Mouse (Mus musculus): ENCODE results near the gene Odf3l1.

Odf3l1 gene

DNA sequence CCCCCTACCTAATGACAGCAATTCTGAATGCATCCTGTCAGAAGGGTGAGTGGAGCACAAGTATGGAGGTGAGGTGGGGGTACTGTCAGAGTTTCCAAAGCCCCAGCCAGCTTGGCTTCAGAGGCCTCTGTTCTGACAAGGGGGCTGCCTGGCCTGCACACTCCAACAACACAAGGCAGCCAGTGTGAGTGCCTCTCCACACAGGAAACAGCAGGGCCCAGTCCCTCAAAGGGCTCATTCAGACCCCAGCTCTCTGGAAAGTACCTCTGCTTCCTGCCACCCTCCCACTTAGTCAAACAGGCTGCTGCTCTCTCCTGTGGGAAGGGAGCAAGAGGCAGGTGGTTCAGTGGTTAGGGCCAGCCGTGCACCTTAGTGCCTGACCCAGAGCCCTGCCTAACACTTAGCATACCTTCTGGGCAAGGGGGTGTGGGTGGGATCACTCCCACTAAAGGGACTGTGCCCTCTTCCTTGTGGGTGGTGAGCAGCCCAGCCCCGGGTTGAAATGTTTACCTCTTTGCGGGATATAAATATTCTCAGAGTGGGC lies 17.1 kb upstream of the Odf3l1 start:
- no peak for DNase-seq (ENCODE audit: low spot score)

DNA sequence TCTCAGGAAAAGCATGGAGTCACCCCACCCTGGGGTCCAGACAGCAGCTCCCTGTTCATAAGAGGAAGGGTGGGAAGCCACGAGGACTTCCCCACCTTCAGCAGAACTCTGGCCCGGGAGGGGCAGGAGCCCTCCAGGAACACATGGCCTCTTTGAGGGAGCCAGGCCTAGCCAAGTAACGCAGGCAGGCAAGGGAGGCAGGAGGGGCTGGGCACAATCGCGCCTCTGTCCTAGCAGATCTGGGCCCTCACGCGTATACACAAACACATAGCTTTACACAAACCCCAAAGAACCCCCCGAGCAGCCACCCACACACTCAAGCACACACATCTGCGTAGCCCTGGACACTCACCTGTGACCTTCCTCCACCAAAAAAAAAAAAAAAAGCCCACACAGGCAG lies 16.3 kb upstream of the Odf3l1 start:
- DNase-seq (ENCODE audit: low spot score) = no peak

DNA sequence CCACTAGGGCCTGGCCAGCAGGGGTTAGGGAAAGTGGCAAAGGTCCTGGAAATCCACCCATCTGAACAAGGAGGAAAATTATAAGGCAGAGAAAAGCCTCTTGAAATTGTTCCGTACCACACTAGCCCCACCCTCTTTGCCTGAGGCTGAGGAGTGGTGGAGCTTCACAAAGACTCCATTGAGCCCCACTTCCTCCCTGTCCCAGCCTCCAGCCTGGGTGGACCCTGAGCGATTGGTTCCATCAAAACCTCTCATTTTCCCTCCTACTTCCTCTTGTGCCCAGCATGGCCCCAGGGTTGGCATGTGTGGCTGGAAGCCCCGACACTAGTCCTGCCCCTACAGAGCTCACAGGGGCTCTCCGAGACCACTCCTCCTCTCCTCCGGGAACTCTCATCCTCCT lies 12.8 kb upstream of the Odf3l1 start:
- DNase-seq (ENCODE audit: low spot score) = no peak

DNA sequence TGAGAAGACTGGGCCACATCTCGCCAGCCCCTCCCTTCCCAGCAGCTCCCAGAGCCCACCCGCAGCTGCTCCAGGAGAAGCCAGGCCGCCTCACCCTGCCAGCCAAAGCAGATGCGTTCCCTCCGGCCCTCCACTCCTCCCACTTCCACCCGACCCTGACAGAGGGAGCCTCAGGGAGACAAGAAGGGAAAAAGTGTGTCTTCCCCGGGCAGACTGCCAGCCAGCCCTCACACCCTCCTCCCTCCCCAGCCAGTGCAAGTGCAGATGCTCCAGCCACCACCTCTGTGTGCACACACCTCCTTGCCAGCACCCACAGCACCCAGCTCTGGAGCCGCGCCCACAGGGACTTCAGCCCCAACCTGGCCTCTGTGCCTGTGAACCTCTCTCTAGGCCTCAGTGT lies 12.3 kb upstream of the Odf3l1 start:
- DNase-seq (ENCODE audit: low spot score) = peak; percentile 54

DNA sequence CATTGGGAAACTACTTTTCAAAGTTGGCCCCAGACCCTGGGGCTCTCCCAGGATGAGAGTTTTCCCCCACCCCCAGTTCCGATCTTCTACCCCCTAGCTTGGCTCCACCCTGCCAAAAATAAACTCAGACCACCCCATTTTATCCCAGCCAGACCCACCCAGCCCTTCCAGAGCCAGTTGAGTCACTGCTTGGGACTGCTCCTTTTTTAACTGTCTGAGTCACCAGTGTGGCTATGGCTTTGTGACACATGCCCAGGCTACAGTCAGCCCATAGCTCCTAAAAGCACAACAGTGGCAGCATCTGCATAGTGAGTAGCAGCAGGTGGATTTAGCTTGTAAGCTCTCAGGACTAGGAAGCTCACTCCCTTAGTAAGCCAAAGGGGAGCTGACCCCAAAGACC lies 8.6 kb upstream of the Odf3l1 start:
- no peak for DNase-seq (ENCODE audit: low spot score)

DNA sequence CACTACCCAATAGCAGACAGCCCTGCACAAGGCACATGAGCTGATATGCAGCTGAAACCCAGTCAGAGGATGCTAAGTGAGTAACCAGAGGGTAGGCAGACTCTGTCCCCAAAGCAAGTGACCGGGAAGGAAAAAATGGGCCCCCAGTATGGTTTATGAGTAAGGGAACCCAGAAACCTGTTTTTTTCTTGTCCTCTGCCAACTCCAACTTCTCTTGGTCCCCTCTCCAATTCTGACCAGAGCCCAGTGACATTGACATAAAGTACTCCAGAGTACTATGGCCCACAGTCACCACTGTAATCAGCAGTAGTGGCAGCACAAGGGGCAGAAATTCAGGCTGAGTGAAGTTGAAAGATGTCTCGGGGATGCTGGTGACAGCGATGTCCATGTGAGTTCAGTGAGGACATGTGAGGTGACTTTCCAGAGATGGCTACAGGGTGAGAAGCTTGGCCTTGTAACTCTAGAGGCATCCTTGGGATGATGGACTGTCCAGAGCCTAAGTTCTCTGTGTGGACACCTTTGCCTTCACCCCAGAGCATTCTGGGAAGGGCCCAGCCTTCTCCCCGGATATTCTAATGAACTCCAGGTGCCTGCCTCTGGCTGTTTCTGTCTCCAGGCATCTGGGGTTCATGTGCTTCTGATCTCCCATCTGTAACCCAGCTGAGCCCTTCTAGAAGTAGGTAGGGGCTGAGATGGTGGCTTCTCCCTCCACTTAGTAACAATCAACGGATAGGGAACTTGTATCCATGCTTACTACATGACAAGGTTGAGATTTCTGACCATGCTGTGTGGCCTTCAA lies 7.8 kb upstream of the Odf3l1 start:
- DNase-seq (ENCODE audit: low spot score) = no peak

DNA sequence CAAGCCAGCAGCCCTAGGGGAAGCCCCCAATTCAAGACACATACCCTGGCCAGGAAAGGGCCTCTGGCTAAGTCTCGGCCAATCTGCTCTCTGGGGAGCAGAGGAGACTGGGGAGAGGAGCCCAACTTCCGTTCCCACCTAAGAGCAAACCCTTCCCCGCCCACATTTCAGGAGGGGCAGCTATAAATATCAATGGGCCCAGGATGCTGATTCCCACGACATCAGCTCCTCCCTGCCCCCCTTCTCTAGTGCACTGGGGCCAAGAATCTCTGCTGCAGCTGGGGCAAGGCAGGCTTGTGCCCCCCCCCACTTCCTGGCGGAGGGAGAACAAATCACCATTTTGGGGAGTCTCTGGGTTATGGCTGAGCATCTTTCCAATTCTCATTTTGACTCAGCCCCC lies 6.7 kb upstream of the Odf3l1 start:
- DNase-seq (ENCODE audit: low spot score) = no peak

DNA sequence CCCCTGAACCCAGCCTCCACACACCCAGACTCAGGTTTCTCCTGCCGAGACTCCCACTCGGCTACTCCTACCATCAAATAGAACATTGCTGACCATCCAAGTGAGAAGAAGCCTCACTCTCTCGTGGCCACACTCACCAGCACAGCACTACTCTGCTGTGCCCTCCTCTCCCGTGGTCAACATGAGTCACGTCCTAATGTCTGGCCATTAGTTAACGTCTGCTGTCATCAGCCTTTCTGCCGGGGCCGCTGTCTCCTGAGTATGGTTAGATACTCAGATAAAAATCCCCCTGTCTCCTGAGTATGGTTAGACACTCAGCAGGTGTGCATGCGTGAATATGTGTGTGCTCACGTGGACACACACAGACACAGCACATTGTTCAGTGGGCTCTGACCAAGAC lies 6.3 kb upstream of the Odf3l1 start:
- DNase-seq (ENCODE audit: low spot score) = no peak

DNA sequence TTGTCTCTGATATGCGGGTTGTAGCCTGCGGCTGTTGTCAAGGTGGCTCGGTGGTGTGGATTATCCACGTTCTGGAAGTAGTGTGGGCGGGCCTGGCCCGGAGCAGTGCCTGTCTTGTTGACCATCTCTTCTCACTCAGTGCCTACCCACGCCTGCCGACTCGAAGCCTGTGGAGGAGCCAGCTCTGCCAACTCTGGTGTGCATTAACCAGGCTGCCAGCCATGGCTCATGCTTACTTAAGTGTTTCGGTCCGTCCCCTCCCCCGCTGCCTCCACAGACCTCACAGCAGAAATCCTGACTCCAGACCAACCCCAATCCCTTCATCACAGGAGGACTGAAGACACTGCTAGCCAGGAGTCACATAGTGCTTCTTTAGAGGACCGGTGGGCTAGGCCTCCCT lies 5.1 kb upstream of the Odf3l1 start:
- DNase-seq (ENCODE audit: low spot score) = no peak

DNA sequence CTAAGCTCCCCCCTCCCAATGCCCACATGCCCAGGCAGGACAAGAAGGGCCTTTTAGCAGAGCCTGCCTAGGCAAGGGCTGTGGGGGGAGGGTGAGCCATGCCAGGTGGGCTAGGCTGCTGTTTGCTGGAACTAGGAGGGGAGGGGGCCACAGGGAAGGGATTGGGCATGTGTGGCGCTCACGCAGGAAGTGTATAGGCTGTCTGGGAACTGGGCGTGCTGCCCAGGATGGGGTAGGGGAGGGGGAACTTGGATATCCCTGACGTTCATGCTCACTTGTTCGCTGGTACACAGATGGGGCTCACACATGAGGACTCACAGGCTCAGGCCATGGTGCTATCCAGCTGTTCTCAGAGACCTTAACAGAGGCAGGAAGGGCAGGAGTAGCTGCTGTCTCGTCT lies 3.8 kb upstream of the Odf3l1 start:
- DNase-seq (ENCODE audit: low spot score) = peak; percentile 69

DNA sequence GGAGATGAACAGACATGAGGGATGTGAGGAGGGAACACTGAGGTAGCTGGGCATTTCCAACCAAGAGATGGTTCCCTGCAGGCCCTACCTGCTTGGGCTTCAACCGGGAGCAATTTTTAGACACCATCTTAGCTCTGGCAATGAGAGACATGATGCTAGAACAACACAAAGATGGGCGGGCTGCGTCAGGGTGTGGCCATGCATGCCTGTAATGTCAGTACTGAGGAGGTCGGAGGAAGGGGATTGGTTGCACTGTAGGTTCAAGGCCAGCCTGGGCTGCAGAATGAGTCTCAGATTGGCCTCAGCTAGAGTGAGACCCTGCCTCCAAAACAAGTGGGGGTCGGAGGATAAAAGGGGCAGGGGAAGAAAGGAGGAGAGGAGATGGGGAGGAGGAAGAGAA lies 2.0 kb upstream of the Odf3l1 start:
- no peak for DNase-seq (ENCODE audit: low spot score)

DNA sequence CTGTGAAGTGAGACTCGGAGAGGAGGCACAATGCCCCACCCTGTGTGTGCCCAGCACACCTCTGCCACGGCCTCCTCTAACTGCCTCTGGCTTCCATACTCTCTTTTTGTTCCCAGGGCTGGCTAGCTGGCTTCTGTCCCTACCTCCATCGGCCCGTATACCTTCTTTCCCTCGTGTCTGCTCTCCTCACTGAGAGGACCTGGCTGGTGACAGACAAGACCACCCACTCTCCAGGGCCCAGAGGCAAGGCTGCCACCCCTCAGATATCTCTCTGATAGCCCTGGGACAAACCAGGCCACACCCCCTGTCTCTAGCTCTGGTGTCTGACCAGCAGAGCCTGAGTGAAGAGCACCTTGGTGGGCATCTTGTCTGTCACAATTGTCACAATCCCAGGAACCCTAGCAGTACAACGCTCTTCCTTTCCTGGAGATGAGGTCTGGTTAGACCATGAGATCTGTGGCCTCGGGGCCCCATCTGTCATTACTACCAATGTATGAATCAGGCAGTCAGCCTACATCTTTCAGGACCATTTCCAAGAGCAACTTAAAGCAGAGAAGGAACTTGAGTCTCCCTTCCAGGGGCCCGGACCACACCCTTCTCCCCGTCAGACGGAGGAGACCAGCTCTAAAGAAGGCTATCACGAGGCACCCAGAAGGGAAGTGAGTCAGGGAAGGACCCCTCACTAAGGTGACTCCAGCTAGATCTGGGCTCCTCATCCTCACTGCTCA lies 1.4 kb upstream of the Odf3l1 start:
- no peak for DNase-seq (ENCODE audit: low spot score)

DNA sequence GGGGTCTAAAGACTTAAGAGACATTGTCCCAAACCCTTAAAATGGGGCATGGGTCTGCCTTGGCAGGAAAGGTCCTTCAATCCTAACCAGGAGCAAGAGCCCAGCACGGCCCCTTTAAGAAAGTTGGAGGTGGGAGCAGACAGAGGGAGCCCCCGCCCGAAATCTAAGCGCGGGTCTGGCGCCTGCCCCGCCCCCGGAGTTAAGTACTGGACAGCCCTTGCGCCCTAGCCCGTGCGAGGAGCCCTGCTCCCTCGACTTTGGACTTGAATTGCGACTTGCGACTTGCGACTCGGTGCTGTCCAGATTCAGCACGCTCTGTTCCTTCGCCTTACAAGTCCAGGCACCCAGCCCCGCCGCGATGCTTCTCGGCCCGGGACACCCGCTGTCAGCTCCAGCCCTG lies 353 bp upstream of the Odf3l1 start, which contains the start of gene Cspg4:
Gene Cspg4, plus strand, starts transcription at position 202 of the 400 bp plus-strand sequence.
- peak; percentile 54 for DNase-seq (ENCODE audit: low spot score)

DNA sequence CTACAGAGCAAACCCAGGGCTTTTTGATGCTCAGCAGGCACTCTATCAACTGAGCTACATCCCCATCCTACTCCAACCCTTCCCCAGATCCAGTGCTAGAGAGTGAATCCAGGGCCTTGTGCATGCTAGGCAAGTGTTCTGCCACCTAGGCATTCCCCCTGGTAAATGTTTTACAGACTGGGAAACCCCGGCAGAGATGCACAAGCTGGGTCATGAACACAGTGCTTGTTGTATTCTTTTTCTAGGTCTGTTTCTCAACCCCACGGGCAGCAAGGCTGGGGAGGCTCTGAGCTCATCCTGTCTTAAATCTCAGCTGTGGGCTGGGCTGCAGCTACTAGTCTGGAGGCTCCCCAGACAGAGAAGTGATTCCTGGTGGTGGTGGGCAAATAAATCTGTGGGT lies 1.6 kb downstream of the Odf3l1 start:
- DNase-seq (ENCODE audit: low spot score) = no peak

DNA sequence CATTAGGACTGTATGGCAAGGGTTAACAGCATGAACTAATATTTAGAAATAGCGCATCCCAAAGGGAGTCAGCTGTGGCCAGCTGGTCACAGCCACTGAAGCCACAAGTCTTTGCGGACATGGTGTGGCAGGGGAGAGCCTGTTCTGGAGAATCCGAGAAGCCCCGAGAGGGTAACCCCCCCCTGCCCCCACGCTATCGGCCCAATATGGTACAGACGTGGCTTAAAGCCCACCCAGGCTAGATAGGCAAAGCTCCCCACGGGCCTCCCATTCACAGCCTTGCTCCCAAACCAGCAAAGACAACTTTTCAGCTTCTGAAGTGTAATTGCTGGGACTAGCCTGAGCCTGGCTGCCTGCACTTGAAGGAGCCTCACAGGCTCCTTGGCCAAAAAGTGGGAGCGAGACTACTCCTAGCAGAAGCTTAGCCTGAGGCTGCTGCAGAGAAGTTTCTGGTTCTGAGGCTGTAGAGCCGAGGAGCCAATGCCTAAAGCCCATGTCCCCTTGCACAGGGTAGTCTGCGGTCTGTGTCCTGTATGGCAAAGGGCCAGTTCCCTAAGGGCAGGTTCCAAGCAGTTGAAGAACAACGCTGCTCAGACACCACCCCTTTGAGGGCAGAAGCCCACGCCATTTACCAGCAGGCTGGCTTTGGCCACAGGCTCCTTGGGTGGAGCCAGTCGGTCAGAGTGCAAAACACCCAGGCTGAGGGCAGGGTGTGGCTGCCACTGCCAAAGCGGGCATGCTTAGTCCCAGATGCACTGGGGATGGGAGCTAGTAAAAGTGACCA lies 3.8 kb downstream of the Odf3l1 start:
- no peak for DNase-seq (ENCODE audit: low spot score)

DNA sequence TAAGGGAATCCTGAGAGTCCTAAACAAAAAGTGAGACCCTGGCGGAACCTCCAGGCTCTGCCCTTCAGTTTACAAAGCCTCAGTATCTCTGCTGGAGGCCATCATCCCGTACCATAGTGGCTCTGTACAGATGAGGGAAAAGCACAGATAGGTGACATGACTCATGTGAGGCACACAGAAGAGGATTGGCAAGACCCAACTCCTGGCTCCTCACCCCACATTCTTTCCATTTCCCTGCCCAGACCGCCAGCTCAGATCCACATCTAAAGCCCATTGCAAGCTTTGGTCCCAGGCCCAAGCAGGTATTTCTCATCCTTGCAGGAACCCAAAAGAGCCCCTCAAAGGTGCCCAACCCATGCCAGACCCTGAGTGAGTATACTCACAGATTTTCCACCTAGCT lies 4.4 kb downstream of the Odf3l1 start:
- DNase-seq (ENCODE audit: low spot score) = no peak

DNA sequence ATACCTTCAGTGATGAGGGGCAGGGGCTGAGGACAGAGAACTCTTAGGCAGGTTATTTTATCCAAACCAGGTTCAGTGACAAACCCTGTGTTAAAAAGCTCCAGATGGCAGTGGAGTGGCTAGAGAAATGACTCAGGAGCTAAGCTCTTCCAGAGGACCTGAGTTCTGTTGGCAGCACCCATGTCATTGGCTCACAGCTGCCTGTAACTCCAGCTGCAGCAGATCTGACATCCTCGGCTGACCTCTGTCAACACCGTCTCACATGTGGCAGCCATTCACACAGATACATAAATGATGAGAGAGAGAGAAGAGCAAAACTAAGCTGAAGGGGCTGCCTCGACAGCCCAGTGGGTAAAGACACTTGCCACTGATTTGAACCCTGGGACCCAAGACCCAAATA lies 7.0 kb downstream of the Odf3l1 start:
- no peak for DNase-seq (ENCODE audit: low spot score)

DNA sequence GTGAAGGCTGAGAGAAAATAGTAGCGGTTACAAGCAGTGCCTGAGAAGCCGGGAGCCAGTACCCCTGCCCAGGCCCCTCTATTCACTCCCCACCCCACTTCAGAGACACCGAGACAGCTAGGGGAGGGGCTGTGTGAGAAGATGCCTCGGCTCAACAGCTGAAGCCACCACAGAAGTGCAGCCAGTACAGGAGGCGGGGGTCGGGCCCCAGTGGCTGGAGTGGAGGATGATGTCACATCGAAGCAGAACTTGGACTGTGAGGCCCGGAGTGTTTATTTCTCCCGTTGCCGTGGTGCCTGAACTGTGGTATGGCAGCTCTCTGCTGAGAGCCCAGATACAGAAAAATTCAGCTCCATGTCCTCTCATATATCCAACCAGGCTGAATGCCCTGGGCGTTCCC lies 12.7 kb downstream of the Odf3l1 start:
- DNase-seq (ENCODE audit: low spot score) = no peak

DNA sequence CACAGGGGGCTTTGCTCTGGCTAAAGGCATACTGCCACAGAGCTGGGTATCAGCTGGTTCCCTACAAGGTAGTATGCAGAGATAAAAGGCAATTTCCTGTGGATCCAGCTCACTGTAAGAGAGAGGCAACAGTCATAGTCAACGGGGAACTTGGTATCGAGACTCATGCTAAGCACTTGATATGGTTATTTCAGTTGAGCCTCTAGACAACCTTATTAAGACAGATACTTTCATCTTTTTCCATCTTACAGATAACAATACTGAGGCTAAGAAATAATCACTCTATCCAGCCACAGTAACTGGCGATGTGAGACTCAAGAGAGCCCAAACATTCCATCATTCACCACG lies 13.6 kb downstream of the Odf3l1 start:
- DNase-seq (ENCODE audit: low spot score) = no peak

DNA sequence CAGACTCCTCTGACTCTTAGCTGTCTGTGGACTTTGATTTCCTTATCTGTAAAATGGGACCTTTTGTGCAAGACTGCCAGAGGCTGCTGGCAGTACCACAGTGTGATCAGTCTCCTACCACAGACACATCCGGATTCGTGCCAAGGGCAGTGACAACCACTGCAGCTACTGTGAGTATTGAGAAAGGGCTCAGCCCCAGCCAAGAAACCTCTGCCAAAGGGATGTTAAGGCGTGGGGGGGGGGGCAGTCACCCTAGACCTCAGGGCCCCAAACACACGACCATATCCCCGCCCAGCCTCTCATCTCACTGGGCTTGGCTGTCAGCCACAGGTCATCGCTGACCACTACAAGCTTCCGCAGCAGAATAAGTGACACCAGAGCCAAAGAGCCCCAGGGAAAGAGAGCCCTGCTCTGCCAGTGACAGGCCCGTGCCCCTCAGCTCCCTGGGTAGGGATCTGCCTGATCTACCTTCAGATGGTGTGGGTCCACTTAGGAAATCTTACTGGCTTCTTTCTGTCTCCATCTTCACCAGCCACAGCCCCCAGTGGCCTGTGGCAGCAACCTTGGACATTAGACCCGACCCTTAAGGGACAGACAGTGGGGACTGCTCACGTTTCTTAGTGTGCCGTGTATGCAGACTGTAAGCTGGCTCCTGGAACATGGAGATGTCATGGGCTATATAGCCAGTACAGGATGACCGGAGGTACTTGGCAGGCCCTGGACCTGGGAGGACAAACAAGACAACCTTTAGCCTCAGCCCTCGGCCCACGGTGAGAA lies 14.2 kb downstream of the Odf3l1 start:
- DNase-seq (ENCODE audit: low spot score) = no peak

DNA sequence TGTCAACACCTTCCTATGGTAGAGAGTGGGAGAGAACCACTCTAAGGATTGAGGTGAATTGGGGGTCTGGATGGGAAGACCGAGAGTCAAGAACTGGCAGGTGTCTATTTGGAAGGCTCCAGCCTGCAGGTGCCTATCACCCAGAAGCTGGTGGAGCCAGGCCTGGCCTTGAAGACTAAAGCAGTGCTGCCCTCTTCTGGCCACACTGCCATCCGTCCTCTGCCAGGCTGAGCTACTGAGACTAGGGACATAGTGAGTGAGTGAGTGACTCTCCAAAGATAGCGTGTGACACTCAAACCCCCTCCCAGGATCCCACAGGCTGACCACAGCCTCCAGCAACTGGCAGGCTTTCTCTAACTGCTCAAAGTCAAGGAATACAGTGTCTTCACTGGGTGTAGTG lies 17.0 kb downstream of the Odf3l1 start:
- no peak for DNase-seq (ENCODE audit: low spot score)

DNA sequence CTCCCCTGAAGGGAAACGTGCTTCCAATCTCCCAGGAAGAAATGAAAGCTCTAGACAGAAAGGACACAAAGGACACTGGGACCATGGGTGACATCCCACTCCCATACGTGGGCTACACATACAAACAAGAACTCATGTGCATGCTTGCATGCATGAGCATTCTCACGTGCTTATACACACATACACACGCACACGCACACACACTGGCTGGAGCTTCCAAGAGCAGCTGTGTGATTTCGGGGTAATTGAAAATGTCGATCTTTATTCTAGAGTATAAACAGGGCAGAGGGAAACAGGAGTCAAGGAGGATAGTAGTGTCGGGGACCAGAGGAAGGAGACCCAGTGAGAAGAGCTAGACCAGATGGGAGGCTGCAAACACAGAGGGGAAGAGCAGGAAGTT lies 19.8 kb downstream of the Odf3l1 start:
- DNase-seq (ENCODE audit: low spot score) = no peak

Measured in testis, postnatal 14 days (tissue).